Mouse (Mus musculus) gastrocnemius, postnatal 10 days (tissue): ENCODE data around the gene Sspn. TPM values are rescaled to one million over a fixed set of nuclear protein-coding genes. Genes with fewer than 3 reads are reported as not detected.

ENCODE experiments used
- DNase-seq: peaks from one replicate; pipeline ENCODE4 v3.0.0; 2021; ENCODE audit warnings: mixed read lengths
- long read RNA-seq, 2 experiments: library from polyadenylated mRNA; stranded (forward); transcript quantifications; one replicate each; pipeline ENCODE4 v2.0.0; 2021
- total RNA-seq, 2 experiments: library from RNA; stranded (reverse); gene quantifications; 2 replicates each; pipeline ENCODE4 v1.2.3; 2021

Gene Sspn
- total RNA-seq = 100 to 1,000 TPM; 122 to 125 TPM
- long read RNA-seq, experiment 1, full-length matches to known transcripts = 70 of 98 reads
- long read RNA-seq, experiment 1, partial matches to known transcripts = 22 of 98 reads
- long read RNA-seq, experiment 1, other reads (novel, unspliced or antisense) = 6 of 98 reads
- long read RNA-seq, experiment 2, full-length matches to known transcripts = 66 of 94 reads
- long read RNA-seq, experiment 2, partial matches to known transcripts = 2 of 94 reads
- long read RNA-seq, experiment 2, other reads (novel, unspliced or antisense) = 26 of 94 reads

GRCm38 (mm10) chr6:145931341-145931740 lies at the start of gene Sspn:
Gene Sspn (plus strand): TSS chr6:145931641.
- no peak for DNase-seq

GRCm38 (mm10) chr6:145883010-145883409 lies 48.4 kb upstream of the Sspn start:
- no peak for DNase-seq

DNA sequence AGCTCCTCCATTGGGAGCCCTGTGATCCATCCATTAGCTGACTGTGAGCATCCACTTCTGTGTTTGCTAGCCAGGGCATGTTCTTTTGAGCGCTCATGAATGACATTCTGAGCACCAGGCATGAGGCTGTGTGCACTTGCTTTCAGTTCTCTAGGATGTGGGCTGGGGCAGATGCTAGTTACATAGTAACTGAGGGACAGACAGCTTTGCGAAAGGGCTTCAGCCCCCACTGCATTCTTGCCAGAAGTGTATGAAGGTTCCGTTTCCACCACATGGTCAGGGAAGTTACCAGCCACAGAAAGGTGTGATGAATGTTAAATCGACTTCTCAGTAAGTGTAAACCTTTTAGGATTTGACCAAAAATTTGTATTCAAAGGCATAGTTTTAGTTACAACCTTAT lies 47.8 kb upstream of the Sspn start:
- DNase-seq = no peak

DNA sequence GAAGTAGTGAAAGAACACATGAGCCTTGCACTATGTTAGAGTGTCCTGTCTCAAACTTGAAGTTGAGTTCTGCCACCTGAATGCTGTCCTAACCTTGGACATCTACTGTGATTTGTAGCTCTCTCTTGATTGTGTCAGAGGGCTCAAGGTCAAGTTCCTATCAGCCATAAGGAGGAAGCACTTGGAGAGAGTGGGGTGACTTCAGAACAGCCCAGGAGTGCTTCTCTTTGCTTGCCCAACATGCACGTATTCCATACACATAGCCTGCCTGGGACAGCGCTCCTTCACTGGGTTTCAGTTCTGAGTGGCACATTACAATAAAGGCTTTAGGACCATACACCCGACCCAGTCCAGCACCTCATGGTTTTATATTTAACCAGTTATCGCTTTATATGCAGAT lies 46.4 kb upstream of the Sspn start:
- DNase-seq = no peak

DNA sequence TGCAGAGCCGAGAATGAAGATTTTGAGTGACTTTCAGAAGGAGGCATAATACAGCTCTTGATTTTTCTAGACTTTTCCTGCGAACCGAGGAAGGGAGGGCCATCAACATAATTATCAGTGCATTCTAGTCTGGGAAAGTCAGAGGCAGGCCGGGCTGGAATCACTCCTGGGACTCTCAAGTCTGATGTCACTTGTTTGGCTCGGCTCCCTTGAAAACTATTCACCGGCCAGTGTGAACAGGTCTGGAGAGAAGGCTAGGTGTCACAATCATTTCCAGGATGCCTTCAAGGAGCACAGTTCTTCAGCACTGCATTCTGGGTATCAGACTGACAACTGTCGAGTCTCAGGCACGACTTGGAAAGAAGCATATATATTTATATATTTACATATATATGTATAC lies 45.2 kb upstream of the Sspn start:
- peak; percentile 20 for DNase-seq

DNA sequence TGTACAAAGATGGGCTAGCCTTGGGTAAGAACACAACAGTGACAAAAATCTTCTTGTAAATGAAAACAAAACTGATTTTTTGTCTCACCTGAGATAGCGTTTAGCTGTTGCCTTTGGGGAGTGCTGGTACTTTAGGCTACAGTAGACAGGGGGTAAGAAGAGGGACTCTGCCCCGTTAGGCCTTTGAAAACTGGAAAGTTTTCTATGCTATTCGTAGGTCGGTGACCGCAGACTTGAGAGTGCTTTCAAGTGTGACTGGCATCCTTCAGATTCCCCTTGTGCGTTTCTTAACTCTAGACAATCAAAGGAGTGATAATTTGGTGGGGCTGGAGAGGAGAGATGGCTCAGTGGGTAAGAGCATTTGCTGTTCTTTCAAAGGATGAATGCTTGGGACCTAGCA lies 43.7 kb upstream of the Sspn start:
- DNase-seq = no peak

DNA sequence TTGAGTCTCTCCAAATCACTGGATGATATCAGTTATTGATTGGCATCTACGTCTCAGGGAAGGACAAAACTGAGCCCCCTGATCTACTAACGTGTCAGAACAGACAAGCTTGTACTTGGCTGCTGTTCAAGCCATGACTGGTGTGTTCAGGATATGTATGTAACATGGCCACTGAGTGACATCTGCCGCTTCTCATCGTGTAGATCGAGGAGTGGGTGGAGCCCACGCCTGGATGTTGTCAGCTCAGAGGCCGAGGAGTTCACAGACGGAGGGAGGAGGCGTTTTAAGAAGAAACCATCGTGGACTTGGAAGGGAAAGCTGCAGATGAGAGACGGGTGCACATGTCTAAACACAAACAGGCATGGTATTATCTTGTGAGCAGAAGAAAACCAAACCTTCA lies 39.5 kb upstream of the Sspn start:
- no peak for DNase-seq

GRCm38 (mm10) chr6:145892381-145893265 lies 38.8 kb upstream of the Sspn start:
- DNase-seq = no peak

- DNase-seq = no peak
Measured at GRCm38 (mm10) chr6:145893366-145894021, 37.9 kb upstream of the Sspn start.

DNA sequence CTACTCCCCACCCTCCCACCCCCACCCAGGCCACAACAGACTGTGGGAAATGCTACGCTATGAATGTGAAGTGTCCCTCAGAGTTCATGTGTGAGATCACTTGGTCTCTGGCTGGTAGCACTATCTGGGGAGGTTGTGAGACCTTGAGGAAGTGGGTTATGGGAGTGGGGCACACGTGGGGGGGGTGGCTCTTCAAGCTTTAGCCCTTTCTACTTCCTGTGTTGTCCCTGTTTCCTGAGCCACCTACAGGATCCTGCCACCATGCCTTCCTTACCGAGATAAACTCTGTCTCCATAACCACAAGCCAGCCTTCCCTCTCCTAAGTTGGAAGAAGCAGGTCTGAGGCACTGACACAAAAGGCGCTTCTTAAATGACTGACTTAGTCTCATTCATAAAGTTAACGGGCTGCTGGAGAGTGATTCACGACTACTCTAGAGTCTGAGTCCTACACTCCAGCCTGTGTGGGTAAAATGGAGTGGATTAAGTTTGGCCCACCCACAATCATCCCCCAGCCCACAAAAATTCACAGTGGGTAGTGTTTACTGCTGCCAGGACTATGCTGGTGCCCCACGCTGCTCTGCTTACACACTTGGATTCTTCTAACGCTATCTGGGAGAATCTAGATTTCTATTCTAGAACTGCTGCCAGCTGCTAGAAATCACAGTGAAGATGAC lies 36.6 kb upstream of the Sspn start:
- no peak for DNase-seq

- DNase-seq = no peak
Measured at GRCm38 (mm10) chr6:145904169-145904568, 27.3 kb upstream of the Sspn start.

GRCm38 (mm10) chr6:145904616-145905015 lies 26.8 kb upstream of the Sspn start:
- no peak for DNase-seq

DNA sequence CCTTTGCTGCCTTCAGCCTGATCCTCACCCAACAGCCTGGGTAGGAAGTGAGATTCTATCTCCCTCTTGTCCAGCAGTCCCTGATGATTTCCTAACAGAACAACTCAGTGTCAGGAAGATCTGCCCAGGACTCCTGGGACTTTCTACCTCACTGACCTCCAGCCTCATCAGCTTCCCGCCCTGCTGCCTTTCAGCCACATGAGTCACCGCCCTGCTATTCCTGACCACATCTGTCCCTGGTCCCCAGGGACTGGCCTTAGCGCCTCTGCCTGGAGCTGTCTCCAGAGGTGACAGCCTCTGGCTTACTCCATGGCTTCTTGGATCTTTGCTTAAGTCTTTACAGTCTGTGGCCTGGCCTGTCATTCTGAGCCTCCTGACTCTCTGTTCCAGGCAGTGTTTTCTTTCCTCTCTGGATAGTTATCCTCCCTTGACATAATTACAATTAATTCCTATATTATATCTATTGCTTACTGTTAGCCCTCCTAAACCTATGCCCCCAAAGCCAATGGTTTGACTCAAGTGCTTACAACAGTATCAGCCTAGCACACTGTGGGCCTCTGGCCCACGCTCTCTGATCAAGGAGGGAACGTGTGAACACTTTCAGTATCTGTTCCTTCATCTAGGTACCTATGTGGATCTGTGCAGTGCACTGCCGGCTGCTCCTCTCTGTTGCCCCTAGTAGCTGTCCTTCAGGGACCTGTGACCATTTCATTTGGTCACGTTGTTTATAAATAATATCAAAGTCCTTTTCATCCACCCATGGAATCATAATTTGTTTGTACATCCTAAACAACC lies 25.1 kb upstream of the Sspn start:
- DNase-seq = no peak

- DNase-seq = no peak
Measured at GRCm38 (mm10) chr6:145909943-145910342, 21.5 kb upstream of the Sspn start.

DNA sequence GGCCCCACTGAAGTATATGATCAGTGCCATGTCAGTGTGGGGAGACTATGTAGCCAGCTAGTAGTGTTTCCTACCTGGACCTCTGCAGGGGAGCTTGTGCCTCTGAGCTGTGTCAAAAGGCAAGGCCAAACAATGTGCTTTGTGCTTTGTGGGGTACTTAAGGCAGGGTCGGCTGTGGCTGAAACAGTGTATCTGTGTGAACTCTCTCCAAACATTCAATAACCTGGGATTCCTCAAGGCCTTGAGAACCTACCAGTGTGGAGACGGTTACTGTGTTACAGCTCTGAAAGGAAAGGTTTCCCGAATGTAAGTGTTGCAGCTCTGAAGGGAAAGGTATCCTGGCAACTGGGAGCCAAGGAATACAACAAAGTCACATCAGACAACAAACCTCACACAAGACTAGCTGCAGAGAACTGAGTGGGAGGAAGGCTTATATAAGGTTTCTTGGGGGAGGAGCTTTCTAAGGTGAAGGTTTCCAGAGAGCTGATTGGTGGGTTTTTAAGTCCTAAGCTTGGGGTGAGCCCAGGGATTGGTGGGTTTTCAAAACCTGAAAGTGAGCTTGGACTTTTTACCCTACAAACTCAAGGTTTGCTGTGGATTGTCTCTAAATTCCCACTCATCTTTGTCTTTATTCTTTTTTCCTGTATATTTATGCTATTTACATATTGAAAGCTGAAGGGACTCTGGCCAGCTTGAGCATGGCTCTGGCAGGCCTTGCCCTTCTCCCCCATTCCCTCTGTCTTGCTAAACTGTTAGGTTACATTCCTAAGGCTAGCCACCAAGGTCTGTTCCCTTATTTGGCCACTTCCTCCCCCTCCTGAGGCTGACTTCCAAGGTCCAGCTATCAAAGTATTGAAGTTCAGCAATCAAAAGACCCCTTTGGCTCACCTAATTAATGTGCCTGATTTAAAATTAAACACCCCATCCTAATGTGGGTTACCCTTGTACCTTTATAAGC lies 20.7 kb upstream of the Sspn start:
- no peak for DNase-seq

DNA sequence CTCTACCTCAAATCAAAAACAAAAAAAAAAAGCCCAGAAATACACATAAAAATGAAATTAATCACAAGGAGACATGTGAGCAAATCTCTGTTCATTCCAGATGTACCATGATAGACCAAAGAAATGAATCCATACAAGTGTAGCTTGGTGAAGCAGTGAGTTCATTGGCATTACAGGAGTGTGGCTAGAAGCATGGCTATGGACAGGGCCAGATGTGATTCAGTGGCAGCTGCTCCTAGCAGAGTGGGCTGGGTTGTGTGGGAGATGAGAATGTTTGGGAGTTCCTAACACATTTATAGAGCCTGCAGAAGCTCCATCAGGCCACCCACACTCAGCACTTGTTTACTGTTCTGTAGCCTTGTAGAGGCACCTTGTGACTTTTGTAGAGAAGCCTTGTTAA lies 19.2 kb upstream of the Sspn start:
- no peak for DNase-seq

DNA sequence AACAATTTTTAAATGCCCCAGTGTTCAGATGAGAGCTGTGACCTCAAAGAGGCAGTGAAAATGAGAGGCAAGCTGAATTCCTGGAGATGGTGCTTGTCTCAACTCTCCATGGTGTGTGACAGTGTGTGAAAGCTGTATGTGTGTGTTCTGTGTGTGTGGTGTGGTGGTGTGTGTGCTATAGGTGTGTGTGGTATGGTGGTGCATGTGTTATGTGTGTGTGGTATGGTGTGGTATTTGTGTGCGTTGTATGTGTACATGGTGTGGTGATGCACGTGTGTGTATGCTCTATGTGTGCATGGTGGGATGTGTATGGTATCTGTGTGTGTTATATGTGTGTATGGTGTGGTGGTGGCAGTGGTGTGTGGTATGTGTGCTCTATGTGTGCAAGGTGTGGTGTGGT lies 16.0 kb upstream of the Sspn start:
- no peak for DNase-seq

- DNase-seq = no peak
Measured at GRCm38 (mm10) chr6:145916401-145916800, 15.0 kb upstream of the Sspn start.

GRCm38 (mm10) chr6:145918236-145918635 lies 13.2 kb upstream of the Sspn start:
- no peak for DNase-seq

DNA sequence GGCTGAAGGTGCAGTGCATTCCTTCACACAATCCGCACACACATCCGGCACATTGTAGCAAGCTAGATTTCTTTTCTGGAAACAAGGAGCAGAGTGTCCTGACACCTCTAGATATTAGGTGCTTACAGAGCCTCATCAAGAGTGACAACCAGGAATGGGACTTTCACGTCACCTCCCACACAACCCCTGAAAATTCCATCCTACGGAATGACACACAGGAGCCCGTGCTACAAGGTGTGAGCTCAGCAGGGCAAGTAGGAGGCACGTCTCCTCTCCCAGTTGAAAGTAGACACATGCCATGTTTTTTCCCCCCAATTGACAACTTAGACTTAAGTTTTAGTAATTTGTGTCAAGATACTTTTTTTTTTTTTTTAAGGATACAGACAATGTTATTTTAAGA lies 7.8 kb upstream of the Sspn start:
- no peak for DNase-seq
